Mouse (Mus musculus) intestine, postnatal 0 days (tissue): Measurements from ENCODE around the gene Serinc2. TPM values are rescaled to one million over a fixed set of nuclear protein-coding genes. Genes with fewer than 3 reads are reported as not detected.

Source experiments
- ATAC-seq: fragments of 200-750 bp; cut with Nextera tagmentation; 2 replicates; pipeline ENCODE4 v1.8.0; 2017; ENCODE audit warnings: mild to moderate bottlenecking, moderate TSS enrichment, moderate library complexity
- H3K27ac ChIP-seq: fragments of 300-500 bp; sonication (generic); 2 replicates; pipeline ENCODE4 v1.5.1; 2014; ENCODE audit warnings: mild to moderate bottlenecking, low read depth, low read length, moderate library complexity
- H3K27me3 ChIP-seq: fragments of 300-500 bp; sonication (generic); replicated peaks from 2 replicates; pipeline ENCODE4 v1.6.1; 2014; ENCODE audit warnings: low read length, mixed read lengths; ENCODE audit not compliant: control insufficient read depth, insufficient read depth
- H3K36me3 ChIP-seq: fragments of 300-500 bp; sonication (generic); 2 replicates; pipeline ENCODE4 v1.6.1; 2014; ENCODE audit warnings: mild to moderate bottlenecking, moderate library complexity; ENCODE audit not compliant: control insufficient read depth, insufficient read depth
- H3K4me1 ChIP-seq: fragments of 300-500 bp; sonication (generic); replicated peaks from 2 replicates; pipeline ENCODE4 v1.6.1; 2014; ENCODE audit warnings: antibody characterized with exemption, low read length, mixed read lengths; ENCODE audit not compliant: control insufficient read depth, insufficient read depth
- H3K4me2 ChIP-seq: fragments of 300-500 bp; sonication (generic); replicated peaks from 2 replicates; pipeline ENCODE4 v1.6.1; 2014; ENCODE audit warnings: low read depth, mild to moderate bottlenecking, moderate library complexity
- H3K4me3 ChIP-seq: fragments of 300-500 bp; sonication (generic); 2 replicates; pipeline ENCODE4 v1.5.1; 2014; ENCODE audit warnings: low read depth, low read length
- H3K9ac ChIP-seq: fragments of 300-500 bp; sonication (generic); 2 replicates; pipeline ENCODE4 v1.6.1; 2014; ENCODE audit warnings: mild to moderate bottlenecking, low read depth, low read length
- H3K9me3 ChIP-seq: fragments of 300-500 bp; sonication (generic); 2 replicates; pipeline ENCODE4 v1.6.1; 2016; ENCODE audit warnings: mixed run types; ENCODE audit not compliant: control insufficient read depth
- CTCF ChIP-seq: sonication (generic); IDR thresholded peaks from 2 replicates; pipeline ENCODE4 v1.5.1; 2016; ENCODE audit warnings: low read depth, mild to moderate bottlenecking, control low read depth, antibody characterized with exemption, moderate library complexity
- WGBS: fragments of 180-500 bp; shearing (Covaris S2); extraction: QIAGEN DNeasy Blood & Tissue Kit; methylation state at CpG from one replicate; pipeline ENCODE4 v1.1.7; 2014; 5-methylcytosine and 5-hydroxymethylcytosine counted together
- polyA plus RNA-seq: library from polyadenylated mRNA; unstranded; fragments of >200 nt; fragmentation: Nextera tagmentation; extraction: Ambion mirVana; gene quantifications from 2 replicates; pipeline ENCODE4 v1.2.1, GENCODE M21; 2015

The Serinc2 gene
- polyA plus RNA-seq, 1 experiment from 2014 or later, result 26.1 TPM

GRCm38 (mm10) chr4:130224071-130224470 is 54.9 kb downstream of the Serinc2 start:
- Histone ChIP-seq H3K27ac (no peak overlapping the region), H3K4me2 (no peak overlapping the region), H3K4me3 (no peak overlapping the region), H3K9ac (no peak overlapping the region), H3K27me3 (no peaks in the 10 kb centered on the region), H3K9me3 (no peaks in the 10 kb centered on the region), H3K4me1 (no peaks in the 10 kb centered on the region), H3K36me3 (no peaks in the 10 kb centered on the region)
- TF ChIP-seq CTCF, result no peak
- no peak for ATAC-seq

GRCm38 (mm10) chr4:130222179-130222578 is 56.8 kb downstream of the Serinc2 start, which contains the start of gene Gm853:
TSS of gene Gm853 (minus strand) at chr4:130222401.
- Histone ChIP-seq H3K36me3 (no peaks in the 10 kb centered on the region), H3K9ac (no peak within 1 kb of the TSS), H3K9me3 (no peaks in the 10 kb centered on the region), H3K4me2 (no peak within 1 kb of the TSS), H3K4me3 (no peak within 1 kb of the TSS), H3K27ac (no peak within 1 kb of the TSS), H3K27me3 (no peaks in the 10 kb centered on the region), H3K4me1 (no peaks in the 10 kb centered on the region)
- 61% methylated on average over 4 of the region's 4 CpGs for WGBS
- no peak for ATAC-seq
- no peak for TF ChIP-seq CTCF

GRCm38 (mm10) chr4:130220176-130220575 is 58.8 kb downstream of the Serinc2 start:
- Histone ChIP-seq H3K27me3 (no peaks in the 10 kb centered on the region), H3K4me2 (no peak overlapping the region), H3K4me3 (no peak overlapping the region), H3K9me3 (no peaks in the 10 kb centered on the region), H3K27ac (no peak overlapping the region), H3K4me1 (no peaks in the 10 kb centered on the region), H3K9ac (no peak overlapping the region), H3K36me3 (no peaks in the 10 kb centered on the region)
- 79% methylated on average over 9 of the region's 9 CpGs for WGBS
- no peak for ATAC-seq
- TF ChIP-seq CTCF, result no peak

GRCm38 (mm10) chr4:130215392-130215791 is 63.6 kb downstream of the Serinc2 start:
- peak; percentile 60 for ATAC-seq
- no peak overlapping the region for H3K9ac ChIP-seq
- H3K27me3 ChIP-seq, result no peaks in the 10 kb centered on the region
- 78% methylated on average over 8 of the region's 8 CpGs for WGBS
- no peak overlapping the region for H3K4me3 ChIP-seq
- no peaks in the 10 kb centered on the region for H3K36me3 ChIP-seq
- no peak for TF ChIP-seq CTCF
- H3K4me1 ChIP-seq, result no peaks in the 10 kb centered on the region
- no peak overlapping the region for H3K27ac ChIP-seq
- H3K4me2 ChIP-seq, result no peak overlapping the region
- H3K9me3 ChIP-seq, result no peaks in the 10 kb centered on the region

GRCm38 (mm10) chr4:130213857-130214256 is 65.1 kb downstream of the Serinc2 start:
- H3K4me2 ChIP-seq, result no peak overlapping the region
- no peaks in the 10 kb centered on the region for H3K4me1 ChIP-seq
- H3K27ac ChIP-seq, result no peak overlapping the region
- no peaks in the 10 kb centered on the region for H3K9me3 ChIP-seq
- H3K9ac ChIP-seq, result no peak overlapping the region
- no peak overlapping the region for H3K4me3 ChIP-seq
- no peak for ATAC-seq
- TF ChIP-seq CTCF, result no peak
- WGBS, result 76% methylated on average over 10 of the region's 10 CpGs
- H3K36me3 ChIP-seq, result no peaks in the 10 kb centered on the region
- H3K27me3 ChIP-seq, result no peaks in the 10 kb centered on the region

GRCm38 (mm10) chr4:130213197-130213596 is 65.8 kb downstream of the Serinc2 start:
- WGBS, result 55% methylated on average over 4 of the region's 4 CpGs
- H3K27me3 ChIP-seq, result no peaks in the 10 kb centered on the region
- H3K4me1 ChIP-seq, result no peaks in the 10 kb centered on the region
- no peak overlapping the region for H3K4me2 ChIP-seq
- no peaks in the 10 kb centered on the region for H3K9me3 ChIP-seq
- H3K27ac ChIP-seq, result no peak overlapping the region
- H3K36me3 ChIP-seq, result no peaks in the 10 kb centered on the region
- no peak overlapping the region for H3K4me3 ChIP-seq
- no peak for TF ChIP-seq CTCF
- H3K9ac ChIP-seq, result no peak overlapping the region
- ATAC-seq, result no peak

- Histone ChIP-seq H3K27me3 (no peaks in the 10 kb centered on the region), H3K4me2 (no peak overlapping the region), H3K9me3 (no peaks in the 10 kb centered on the region), H3K4me1 (no peaks in the 10 kb centered on the region), H3K9ac (no peak overlapping the region), H3K36me3 (no peaks in the 10 kb centered on the region), H3K4me3 (no peak overlapping the region), H3K27ac (no peak overlapping the region)
- WGBS, result 72% methylated on average over 7 of the region's 7 CpGs
- TF ChIP-seq CTCF, result no peak
- ATAC-seq, result no peak
These were observed 66.6 kb downstream of the Serinc2 start for GRCm38 (mm10) chr4:130212421-130212820.
